Mouse (Mus musculus): ENCODE measurements around the gene Ltb4r2. TPM values are rescaled to one million over a fixed set of nuclear protein-coding genes. Genes with fewer than 3 reads are reported as not detected.

The Ltb4r2 gene
- 3.5 and 11.3 TPM in 2 replicates for polyA plus RNA-seq (2012; rRNA removed)

DNA sequence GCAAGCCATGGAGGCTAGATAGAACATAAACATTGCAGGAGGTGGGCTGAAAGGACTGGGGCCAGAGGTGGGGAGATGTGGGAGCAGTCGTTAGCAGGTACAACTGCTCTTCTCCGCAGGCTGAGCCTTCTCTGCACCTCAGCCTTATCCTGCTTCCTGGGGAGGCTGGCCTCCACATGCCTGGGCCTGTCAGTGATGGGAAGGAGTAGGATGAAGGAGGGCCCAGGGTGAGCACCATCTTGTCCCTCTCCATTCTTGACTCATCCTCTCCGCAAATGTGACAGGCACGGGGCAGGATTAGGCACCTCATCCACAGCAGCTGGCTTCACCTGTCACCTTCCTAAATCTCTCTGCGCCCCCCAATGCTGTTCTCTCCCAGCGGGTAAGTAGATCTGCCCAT, at the start of gene Ltb4r2:
Gene Ltb4r2, plus strand, starts transcription at position 266 of the 400 bp plus-strand sequence.
- no peak for DNase-seq (ENCODE audit: low read depth, low spot score)
- WGBS: 93% methylated on average over 6 of the region's 6 CpGs

DNA sequence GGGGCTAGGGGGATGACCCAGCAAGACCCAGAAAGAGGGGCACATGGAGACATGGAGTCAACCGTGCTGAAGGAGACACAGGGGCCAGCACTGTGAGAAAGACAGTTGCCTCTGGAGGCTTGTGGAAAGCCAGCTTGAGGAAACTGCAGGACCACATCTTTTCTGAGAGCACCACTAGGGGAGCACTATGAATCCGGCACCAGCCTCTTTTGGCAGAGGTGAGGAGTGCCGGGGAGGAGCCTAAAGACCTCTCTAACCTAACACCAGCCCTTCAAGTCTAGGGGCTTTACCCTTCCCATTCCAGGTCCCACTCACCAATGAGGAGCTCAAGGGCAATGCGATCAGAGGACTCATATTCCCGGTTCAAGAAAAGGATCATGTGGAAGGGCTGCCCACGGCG, 49.4 kb upstream of the Ltb4r2 start:
- DNase-seq (ENCODE audit: low read depth, low spot score): no peak
- WGBS: 82% methylated on average over 7 of the region's 7 CpGs

DNA sequence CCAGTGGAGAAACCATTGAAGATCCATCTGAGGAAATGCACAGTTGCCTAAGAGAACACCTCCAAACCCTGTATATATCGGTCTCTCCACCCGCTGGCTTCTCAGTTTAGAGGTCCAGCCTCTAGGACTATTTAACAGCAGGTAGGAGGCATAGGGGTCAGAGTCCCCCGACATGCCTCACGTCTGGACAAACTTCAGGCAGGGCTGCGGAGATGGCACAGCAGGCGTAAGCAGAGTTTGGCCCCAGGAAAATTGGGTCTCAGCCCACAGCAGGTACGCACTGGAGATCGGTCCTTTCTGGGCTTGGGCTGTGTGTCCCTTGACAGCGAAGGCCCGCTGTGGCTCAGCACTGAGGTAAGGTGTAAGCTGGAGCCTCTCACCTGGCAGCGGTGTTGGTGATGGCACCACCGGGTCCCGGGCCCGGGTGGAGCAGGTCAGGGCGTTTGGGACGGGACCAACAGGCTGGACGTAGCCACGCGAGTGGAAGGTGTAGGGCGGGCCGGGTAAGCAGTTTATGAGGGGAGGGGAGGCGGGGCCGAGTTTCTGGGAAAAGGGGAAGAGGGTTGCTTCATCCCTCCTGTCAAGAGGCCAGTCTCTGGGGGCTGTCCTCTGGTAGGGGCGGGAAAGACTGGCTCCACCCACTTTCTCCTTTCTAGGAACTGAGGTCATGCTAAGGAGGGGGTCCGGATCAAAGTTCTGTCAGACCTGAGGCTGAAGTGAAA, 48.1 kb upstream of the Ltb4r2 start:
- no peak for DNase-seq (ENCODE audit: low read depth, low spot score)
- 10% methylated on average over 25 of the region's 25 CpGs for WGBS

DNA sequence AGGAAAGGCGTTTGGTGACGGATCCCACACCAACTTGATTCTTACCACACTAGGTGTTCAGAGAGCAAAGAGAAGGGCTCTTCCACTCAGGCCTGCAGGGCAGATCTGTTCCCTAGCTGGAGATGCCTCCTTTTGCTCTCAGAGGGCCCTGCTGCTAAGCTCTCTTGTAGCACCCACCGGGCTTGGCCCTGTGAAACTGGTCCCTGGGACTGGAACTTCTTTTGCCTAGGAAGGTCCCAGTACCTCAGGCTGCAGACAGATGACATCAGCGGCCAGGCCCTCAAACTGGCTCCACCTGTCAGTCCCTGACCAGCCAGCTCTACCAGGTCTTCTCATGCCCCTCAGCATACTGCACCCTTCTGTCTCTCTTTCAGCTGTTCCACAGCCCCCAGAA, 47.5 kb upstream of the Ltb4r2 start, which contains the start of gene Tgm1:
Gene Tgm1, minus strand, starts transcription at position 198 of the 394 bp plus-strand sequence.
- WGBS: 45% methylated on average over 4 of the region's 4 CpGs
- no peak for DNase-seq (ENCODE audit: low read depth, low spot score)

DNA sequence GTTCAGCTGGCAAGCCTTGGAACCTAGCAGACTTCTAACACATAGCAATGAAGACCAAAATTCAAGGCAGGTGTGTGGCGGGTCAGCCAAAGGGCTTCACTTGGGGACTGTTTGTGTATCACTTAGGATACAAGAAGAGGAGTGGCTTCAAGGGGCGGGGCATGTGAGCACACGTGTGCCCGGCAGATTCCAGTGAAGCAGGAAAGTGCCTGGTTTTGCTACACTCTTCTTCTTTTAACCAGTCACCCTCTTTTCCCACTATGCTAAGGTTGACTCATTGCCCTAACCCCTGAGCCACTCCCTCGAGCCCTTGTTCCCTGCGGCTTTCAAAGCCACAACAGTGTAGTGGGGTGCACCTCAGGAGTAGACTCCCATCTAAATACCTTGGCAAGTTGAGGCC, 46.3 kb upstream of the Ltb4r2 start:
- no peak for DNase-seq (ENCODE audit: low read depth, low spot score)

DNA sequence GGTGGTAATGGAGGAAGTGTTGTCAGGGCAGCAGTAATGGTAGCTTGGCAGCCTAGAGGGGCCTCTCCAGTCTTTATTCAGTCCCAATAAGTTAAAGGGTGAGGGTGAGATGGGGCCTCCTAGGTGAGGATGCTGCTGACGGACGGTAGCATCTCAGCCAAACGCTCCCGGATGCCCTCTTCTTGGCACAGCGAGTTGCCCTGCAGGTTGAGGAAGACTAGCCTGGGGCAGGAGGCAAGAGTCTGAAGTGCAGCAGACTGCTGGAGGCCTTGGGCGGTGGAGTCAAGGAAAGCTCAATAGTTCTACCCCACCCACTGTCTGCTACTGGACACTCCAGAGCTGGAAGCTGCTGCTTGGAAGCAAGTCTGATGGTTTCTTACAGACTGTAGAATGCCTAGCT, 45.0 kb upstream of the Ltb4r2 start:
- WGBS: 96% methylated on average over 6 of the region's 6 CpGs
- DNase-seq (ENCODE audit: low read depth, low spot score): no peak

More for the DNA sequence above, 46.3 kb upstream of the Ltb4r2 start:
- 18% methylated on average over 6 of the region's 6 CpGs for WGBS

DNA sequence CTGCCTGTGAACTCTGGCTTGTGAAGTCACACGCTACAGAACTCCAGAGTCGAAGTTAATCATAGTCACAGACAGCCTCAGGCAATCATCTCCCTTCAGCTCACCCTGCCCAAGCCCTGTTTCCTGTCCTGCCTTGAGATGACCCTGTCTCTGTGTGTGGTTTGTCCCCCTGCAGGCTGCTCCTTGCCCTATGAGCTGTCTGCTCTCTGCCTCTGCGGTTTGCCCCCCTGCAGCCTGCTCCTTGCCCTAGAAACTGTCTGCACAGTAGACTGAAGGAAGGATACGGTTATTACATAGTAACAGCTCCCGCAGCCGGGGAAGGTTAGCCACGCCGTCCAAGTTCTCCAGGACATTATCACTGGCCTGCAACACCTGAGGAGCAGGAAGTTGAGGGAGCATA, 44.3 kb upstream of the Ltb4r2 start:
- WGBS: 86% methylated on average over 8 of the region's 8 CpGs
- no peak for DNase-seq (ENCODE audit: low read depth, low spot score)

DNA sequence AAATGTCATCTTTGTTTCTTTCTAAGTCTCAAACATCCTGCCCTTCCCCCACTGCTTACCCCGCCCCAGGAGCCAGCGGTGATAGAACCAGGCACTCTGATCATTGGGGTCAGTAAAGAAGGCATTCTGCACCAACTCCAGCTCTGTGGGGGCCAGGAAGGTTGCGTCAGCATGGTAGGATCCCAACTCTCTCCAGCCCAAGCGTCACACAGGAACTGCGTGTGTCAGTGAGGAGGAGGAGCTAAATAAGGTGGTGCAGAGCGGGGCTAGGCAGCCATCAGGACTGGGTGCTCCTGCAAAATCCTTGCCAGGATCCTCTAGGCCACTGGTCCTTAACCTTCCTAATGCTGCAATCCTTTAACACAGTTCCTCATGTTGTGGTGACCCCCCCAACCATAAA, 41.5 kb upstream of the Ltb4r2 start:
- 92% methylated on average over 6 of the region's 6 CpGs for WGBS
- DNase-seq (ENCODE audit: low read depth, low spot score): no peak

DNA sequence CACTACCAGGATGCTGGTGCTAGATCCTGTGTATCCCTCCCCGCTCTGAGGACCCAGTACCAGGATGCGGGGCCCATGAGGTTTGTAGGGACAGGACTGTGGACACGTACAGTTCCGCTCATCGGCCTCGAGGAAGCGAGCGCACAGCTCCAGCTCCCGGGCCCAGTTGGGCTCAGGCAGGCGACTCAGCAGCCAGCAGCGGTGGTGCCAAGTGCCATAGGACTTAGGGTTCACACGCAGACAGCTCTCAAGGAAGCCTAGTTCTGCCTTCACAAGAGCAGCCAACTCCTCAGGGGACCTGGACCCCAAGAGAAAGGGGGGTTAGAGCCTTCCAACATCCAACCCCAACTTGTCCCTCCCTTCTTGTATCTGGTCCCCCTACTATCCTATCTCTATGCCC, 40.6 kb upstream of the Ltb4r2 start:
- WGBS: 94% methylated on average over 12 of the region's 12 CpGs
- DNase-seq (ENCODE audit: low read depth, low spot score): no peak

DNA sequence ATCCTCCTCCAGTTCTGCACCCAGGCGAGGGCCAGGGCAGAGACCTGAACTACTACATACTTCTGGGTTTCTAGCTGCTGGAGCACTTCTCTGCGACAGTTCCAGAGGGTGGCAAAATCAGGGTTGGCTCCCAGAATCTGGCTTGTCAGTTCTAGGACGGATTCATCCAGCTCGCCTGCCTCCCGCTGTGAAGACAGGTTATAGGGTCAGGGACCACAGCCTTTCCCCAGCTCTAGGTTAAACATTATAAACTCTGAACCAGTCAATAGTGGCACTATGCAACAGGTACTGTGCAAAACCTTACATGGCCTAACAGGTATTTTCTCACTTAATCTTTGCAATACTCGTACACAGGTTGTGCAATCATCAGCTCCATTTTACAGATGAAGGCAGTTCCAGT, 40.2 kb upstream of the Ltb4r2 start:
- DNase-seq (ENCODE audit: low read depth, low spot score): no peak
- WGBS: 84% methylated on average over 6 of the region's 6 CpGs

DNA sequence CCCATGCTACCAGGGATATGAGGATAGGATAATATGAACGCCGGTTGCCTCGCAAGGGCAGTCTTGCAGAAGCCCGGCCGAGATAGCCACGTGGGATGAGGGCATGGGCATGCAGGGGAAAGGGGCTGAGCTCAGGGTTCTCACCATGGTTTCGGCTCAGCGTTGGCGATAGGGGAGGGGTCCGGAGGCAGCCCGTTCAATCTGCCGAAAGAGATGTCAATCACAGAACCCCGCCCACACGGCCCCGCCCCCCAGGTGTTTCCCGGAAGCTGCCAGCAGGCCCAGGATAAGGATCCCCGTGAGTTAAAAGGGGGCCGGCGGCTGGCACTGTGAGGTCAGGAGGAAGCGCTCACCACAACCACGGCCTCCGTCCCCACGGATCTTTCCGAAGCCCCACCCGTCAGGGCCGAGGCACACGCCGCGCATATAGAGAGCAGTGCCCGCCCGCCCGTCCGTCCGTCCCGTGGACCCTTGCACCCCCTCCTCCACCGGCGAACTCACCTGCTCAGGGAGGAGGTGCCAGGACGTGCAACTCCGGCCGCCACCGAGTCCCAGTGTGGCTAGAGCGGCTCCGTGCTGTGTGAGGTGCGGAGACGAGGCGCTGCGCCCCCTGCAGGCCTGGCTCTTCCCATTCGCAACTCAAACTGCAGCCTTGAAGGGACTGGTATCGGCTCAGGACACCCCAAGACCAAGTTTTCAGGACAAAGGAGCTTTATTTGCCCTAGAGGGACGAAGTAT, 39.4 kb upstream of the Ltb4r2 start, which contains the start of gene Rabggta:
Gene Rabggta, minus strand, starts transcription at position 564 of the 738 bp plus-strand sequence.
- DNase-seq (ENCODE audit: low read depth, low spot score): peak; percentile 86
- under 1% methylated on average over 50 of the region's 50 CpGs for WGBS

DNA sequence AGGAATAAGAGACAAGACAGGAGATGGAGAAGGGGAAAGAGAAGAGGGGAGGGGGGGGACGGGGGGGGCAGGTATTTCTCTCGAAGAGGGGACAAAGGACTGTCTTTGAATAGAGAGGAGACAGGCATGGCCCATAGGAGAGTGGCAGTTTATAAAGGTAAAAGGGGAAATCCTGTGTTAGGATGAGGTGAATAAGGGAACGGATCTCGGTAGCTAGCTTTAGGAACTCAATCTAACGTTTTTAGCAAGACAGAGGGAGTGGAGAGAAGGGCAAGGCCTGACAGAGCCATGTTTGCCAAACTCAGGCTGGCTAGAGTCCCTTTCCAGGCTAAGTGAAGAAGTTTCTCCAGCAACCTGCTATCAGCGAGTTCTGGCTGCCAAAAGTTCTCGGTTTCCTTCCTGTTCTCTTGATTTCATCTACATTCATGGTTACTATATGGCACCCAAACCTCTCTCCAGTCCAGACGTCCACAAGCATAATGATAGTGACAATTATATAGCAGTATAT, 38.7 kb upstream of the Ltb4r2 start:
- 51% methylated on average over 8 of the region's 8 CpGs for WGBS
- no peak for DNase-seq (ENCODE audit: low read depth, low spot score)

DNA sequence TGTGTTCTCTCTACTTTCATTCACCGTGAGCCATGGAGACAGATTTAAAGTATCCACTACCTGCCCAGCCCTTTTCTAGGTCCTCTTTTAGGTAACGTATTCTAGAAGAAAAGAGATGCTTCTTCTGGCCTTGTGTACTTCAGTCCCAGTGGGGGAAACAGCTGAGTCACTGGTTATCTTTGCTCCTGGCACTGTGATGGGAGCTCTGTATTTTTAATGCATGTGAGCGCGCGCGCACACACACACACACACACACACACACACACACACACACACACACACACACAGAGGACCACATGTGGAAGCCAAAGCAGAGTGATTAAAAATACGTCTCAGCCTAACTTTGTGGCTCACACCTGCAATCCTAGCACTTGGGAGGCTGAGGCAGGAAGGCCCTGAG, 37.8 kb upstream of the Ltb4r2 start:
- no peak for DNase-seq (ENCODE audit: low read depth, low spot score)
- 94% methylated on average over 7 of the region's 7 CpGs for WGBS

DNA sequence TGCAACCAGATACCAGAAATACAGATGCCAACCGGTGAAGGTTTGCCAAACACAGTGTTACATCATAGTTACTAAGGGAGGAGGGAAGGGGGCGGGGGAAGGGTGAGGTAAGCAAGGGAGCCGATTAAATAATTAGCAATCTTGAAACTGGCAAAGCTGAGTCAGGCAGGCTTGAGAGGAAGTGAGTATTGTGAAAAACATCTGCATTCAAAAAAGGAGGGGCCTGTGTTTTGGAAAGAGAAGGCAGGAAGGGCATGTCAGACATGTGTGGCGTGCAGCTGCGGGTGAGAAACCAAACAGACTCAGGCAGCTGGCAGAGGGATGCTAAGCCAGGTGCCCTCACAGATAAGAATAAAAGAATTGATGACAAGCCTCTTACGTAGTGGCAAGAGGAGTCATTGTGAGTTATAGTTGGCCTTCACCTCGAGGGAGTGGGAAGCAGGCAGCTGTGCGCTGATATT, 36.8 kb upstream of the Ltb4r2 start:
- 27% methylated on average over 8 of the region's 8 CpGs for WGBS

DNA sequence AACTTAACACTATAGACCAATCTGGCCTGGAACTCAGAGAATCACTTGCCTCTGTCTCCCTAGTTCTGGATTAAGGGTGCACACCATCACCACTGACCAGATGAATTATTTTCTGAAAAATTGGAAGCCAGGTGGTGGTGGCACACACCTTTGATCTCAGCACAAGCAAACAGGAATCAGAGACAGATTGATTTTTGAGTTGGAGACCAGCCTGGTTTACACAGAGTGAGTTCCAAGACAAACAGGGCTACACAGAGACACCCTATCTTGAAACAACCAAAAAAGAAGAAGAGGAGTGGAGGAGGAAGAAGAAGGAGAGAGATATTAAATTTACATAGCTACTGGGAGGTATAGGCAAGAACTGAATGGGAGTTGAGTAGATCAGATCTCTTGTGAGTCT, 35.0 kb upstream of the Ltb4r2 start:
- DNase-seq (ENCODE audit: low read depth, low spot score): no peak

More for the DNA sequence above, 36.8 kb upstream of the Ltb4r2 start:
- no peak for DNase-seq (ENCODE audit: low read depth, low spot score)

DNA sequence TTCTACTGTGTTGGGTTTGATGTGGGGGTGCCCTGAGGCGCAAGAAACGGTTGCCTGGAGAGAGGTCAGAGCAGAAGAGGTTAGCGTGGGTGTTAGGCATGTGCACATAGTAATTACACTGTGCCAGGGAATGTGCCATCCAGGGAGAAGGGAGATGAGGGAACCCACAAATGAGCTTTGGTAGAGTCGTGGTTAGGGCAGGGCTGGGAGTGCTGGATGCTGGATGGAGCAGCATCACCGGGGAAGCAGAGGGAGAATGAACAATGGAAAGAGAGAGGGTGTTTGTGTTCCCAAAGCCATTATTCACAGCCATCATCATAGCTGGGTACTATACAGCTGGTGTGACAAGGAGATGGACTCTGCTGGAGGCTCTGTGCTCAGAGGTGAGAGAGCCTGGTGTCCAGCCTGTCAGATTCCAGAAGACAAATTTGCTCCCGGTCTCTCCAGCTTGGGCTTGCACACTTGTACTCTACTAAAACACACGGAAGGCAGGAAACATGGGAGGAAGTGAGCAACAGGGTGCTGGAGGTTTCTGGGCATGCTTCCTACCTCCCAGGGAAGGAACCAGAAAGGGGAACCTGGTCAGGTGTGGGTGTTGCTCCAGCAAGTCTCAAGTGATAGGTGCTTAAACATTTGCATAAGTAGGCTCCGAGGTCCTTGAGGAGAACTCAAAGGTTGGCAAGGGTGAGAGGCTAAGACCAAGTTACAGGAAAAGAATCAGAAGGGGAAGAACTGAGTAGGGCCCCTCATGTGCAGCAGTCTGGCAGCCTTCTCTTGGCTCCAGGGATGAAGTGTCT, 33.1 kb upstream of the Ltb4r2 start:
- 65% methylated on average over 8 of the region's 8 CpGs for WGBS
- DNase-seq (ENCODE audit: low read depth, low spot score): no peak

DNA sequence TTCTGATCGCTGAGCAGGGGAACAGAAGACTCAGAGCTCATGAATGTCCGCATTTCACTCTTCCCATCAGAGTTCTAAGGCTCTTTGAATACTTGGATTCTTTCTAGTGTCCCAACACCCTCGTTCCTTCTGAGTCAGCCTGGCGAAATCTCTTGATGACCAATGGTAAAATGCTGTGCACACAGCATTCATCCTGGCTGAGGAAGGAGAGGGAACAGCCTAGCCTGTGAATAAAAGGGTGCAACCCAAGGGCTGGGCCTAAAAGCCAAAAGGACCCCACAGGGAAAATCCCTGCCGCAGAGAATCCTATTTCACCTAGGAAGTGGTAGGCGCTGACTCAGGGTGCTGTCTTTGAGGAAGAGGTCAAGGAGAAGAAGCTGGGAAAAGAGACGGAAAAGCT, 31.1 kb upstream of the Ltb4r2 start:
- no peak for DNase-seq (ENCODE audit: low read depth, low spot score)
- 82% methylated on average over 7 of the region's 7 CpGs for WGBS

DNA sequence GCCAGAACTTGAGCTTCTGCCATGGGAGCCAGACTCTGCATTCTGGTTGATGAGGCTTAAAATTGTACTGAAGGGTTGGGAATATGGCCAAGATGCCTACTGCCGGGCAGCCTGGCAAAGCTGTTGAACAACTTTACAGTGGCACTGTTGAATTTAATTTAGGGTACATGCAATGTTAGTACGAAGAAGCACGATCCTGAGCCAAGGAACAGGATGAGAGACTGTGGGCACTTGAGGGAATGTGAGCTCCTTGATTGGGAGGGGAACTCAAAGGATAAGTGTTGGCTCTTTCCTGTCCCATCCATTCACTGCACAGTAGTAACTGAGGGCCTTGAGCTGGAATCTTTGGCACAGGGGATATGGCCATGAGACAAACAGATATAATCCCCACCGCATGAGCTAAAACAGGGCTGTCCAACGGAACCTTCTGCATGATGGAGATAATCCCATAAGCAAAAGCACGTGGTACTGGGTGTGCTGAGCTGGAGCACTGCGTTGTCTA, 30.6 kb upstream of the Ltb4r2 start:
- DNase-seq (ENCODE audit: low read depth, low spot score): no peak
- 73% methylated on average over 7 of the region's 7 CpGs for WGBS

DNA sequence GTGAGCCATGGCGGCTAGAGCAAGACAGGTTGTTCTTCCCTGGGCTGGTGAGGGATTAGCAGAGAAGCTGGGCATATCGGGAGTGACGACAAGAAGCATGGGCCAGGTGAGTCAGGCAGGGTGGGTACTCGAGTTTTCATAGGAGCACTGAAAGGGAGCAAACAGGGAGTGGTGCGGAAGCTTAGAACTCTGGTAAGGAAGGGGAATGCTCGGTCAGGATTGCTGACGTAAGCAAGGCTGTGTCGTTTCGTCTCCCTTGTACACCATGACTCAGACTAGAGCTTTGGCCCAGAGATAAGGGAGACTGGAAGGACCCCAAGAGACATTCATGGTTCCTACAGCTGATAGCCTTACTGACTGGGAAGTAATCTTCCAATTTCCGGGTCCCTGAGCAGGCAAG, 27.3 kb upstream of the Ltb4r2 start:
- WGBS: 51% methylated on average over 10 of the region's 10 CpGs
- no peak for DNase-seq (ENCODE audit: low read depth, low spot score)

DNA sequence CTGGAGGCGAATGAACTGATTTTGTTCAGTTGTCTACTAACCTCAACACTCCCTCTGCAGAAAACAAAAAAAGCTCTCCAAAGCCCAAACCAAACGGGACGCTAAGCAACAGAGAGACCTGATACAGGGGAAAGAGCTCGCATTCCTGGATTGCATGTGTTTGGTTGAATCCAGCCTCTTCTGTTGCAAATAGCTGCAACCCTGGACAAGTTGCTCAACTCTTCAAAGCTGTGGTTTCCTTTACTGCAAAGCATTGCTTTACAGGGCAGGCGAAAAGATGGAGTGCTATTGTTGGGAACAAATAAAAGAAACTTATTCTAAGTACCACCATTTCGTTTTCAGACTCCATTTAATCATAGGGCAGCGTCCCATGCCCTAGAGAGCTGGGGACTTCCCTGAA, 26.4 kb upstream of the Ltb4r2 start:
- WGBS: 43% methylated on average over 7 of the region's 7 CpGs
- DNase-seq (ENCODE audit: low read depth, low spot score): no peak

Data from large intestine, adult 2 months (tissue).